In genomic region chr14:78307286-78308237, GRCm38 (mm10) we compare ENCODE assay signal across 7 mouse cellular contexts. TPM values are rescaled to one million over a fixed set of nuclear protein-coding genes. Genes with fewer than 3 reads are reported as not detected.
DNase-seq lines count a peak whose midpoint lies in the region; ATAC-seq and TF ChIP-seq lines count a peak whose summit lies in the region.

TSS of gene Tnfsf11 (minus strand) at chr14:78308043.

- H3K4me3 ChIP-seq in lung, embryonic 14.5 days (ENCODE audit: low read depth, low read length): peak within 1 kb of the TSS; percentile 46
- peak within 1 kb of the TSS; percentile 42 to 47 for H3K4me3 ChIP-seq in heart, embryonic 14.5 days (ENCODE audit: control insufficient read depth in 1 of 2, insufficient read depth in 1 of 2, low read depth in 1 of 2, low read length in 2 of 2)
- H3K4me3 ChIP-seq in liver, embryonic 14.5 days (ENCODE audit: insufficient read depth in 1 of 2, low read depth in 2 of 2, low read length in 2 of 2): peak within 1 kb of the TSS in 1 of 2 experiments; percentile 17; a peak in 1 of 4 replicates

- H3K36me3 ChIP-seq in lung, embryonic 14.5 days (ENCODE audit: insufficient read depth): no peaks in the 10 kb centered on the region
- no peaks in the 10 kb centered on the region for H3K36me3 ChIP-seq in heart, embryonic 14.5 days (ENCODE audit: control insufficient read depth, insufficient read depth, low read length)
- no peaks in the 10 kb centered on the region for H3K36me3 ChIP-seq in liver, embryonic 14.5 days (replicated peaks; ENCODE audit: control insufficient read depth, insufficient read depth, low read depth)

- no peak for TF ChIP-seq EP300 in liver, embryonic 14.5 days (IDR thresholded peaks at IDR 0.05; ENCODE audit: low read depth)

- no peak for TF ChIP-seq CTCF in lung, embryonic 14.5 days (IDR thresholded peaks at IDR 0.05; ENCODE audit: low read depth)
- TF ChIP-seq CTCF in liver, embryonic 14.5 days (IDR thresholded peaks at IDR 0.05; ENCODE audit: low read depth): no peak

- peak within 1 kb of the TSS; percentile 86 for H3K4me2 ChIP-seq in lung, embryonic 14.5 days
- H3K4me2 ChIP-seq in heart, embryonic 14.5 days (ENCODE audit: low read length): peak within 1 kb of the TSS; percentile 87
- peak within 1 kb of the TSS; percentile 2; the same call in 1 of the 2 replicates for H3K4me2 ChIP-seq in liver, embryonic 14.5 days (ENCODE audit: low read depth)

- peak; percentile 39 for DNase-seq in lung, embryonic 14.5 days
- DNase-seq in lung, adult 18-20 months: no peak
- no peak for DNase-seq in liver, embryonic 14.5 days (ENCODE audit: low read depth in 3 of 3, low spot score in 3 of 3)
- peak; percentile 16 to 36 for DNase-seq in thymus, adult 18-20 months
- DNase-seq in layer of hippocampus, postnatal 36 days: no peak

- no peaks in the 10 kb centered on the region for H3K9me3 ChIP-seq in lung, embryonic 14.5 days (ENCODE audit: low read depth, low read length)
- H3K9me3 ChIP-seq in heart, embryonic 14.5 days (ENCODE audit: control insufficient read depth, low read length): no peaks in the 10 kb centered on the region
- H3K9me3 ChIP-seq in liver, embryonic 14.5 days (ENCODE audit: control insufficient read depth, low read length): no peaks in the 10 kb centered on the region

- WGBS in lung, embryonic 14.5 days: 1% methylated on average over 43 of the region's 51 CpGs
- 4% methylated on average over 24 of the region's 51 CpGs for WGBS in heart, embryonic 14.5 days
- 1% methylated on average over 44 of the region's 51 CpGs for WGBS in liver, embryonic 14.5 days (ENCODE audit: insufficient replicate concordance)

- no peaks in the 10 kb centered on the region for H3K4me1 ChIP-seq in lung, embryonic 14.5 days (ENCODE audit: insufficient read depth)
- H3K4me1 ChIP-seq in heart, embryonic 14.5 days (ENCODE audit: control insufficient read depth in 2 of 2, insufficient read depth in 2 of 2, low read length in 2 of 2): peaks cover 0 to 8% of the 10 kb centered on the region in 2 experiments; a peak in 3 of 4 replicates
- H3K4me1 ChIP-seq in liver, embryonic 14.5 days (replicated peaks; ENCODE audit: control insufficient read depth in 2 of 2, insufficient read depth in 2 of 2, low read length in 1 of 2): no peaks in the 10 kb centered on the region

- H3K27ac ChIP-seq in lung, embryonic 14.5 days (ENCODE audit: low read depth): no peak within 1 kb of the TSS
- no peak within 1 kb of the TSS for H3K27ac ChIP-seq in heart, embryonic 14.5 days (replicated peaks in 1 of 2; ENCODE audit: control insufficient read depth in 1 of 2, insufficient read depth in 1 of 2, low read depth in 2 of 2, low read length in 2 of 2)
- no peak within 1 kb of the TSS for H3K27ac ChIP-seq in liver, embryonic 14.5 days

- peak; percentile 86 for ATAC-seq in lung, embryonic 14.5 days (ENCODE audit: insufficient read depth)
- ATAC-seq in common myeloid progenitor, adult 5-6 weeks (replicated peaks; ENCODE audit: low read depth, poor library complexity, severe bottlenecking): peak; percentile 30; the same call in 1 of the 2 replicates
- ATAC-seq in heart, embryonic 14.5 days (ENCODE audit: insufficient number of reproducible peaks, insufficient read depth, low FRiP score, low read depth): peak; percentile 35; the same call in 1 of the 2 replicates
- no peak for ATAC-seq in liver, embryonic 14.5 days (ENCODE audit: insufficient read depth)

- H3K27me3 ChIP-seq in lung, embryonic 14.5 days (ENCODE audit: insufficient read depth, low read length): peaks cover 25% of the 10 kb centered on the region
- H3K27me3 ChIP-seq in heart, embryonic 14.5 days (ENCODE audit: control insufficient read depth, insufficient read depth, low read length): peaks cover 27% of the 10 kb centered on the region
- peaks cover 21% of the 10 kb centered on the region for H3K27me3 ChIP-seq in liver, embryonic 14.5 days (ENCODE audit: control insufficient read depth, insufficient read depth, low read length)

- H3K9ac ChIP-seq in lung, embryonic 14.5 days: peak within 1 kb of the TSS; percentile 23; the same call in 1 of the 2 replicates
- H3K9ac ChIP-seq in heart, embryonic 14.5 days (ENCODE audit: low read length): peak within 1 kb of the TSS; percentile 56
- no peak within 1 kb of the TSS for H3K9ac ChIP-seq in liver, embryonic 14.5 days (replicated peaks)

RNA-seq across cellular contexts. Expression of gene Tnfsf11, which starts in this region (rescaled TPM):
- 0.22 and 0.29 TPM in 2 replicates for polyA plus RNA-seq in lung, embryonic 14.5 days (2014; fragmentation: Nextera tagmentation; extraction: Ambion mirVana)
- 0.23 TPM in 1 of 2 replicates, not detected in the other for total RNA-seq in common myeloid progenitor, adult 5-6 weeks (2017)
- 0.23 TPM in 1 of 2 replicates, not detected in the other for polyA plus RNA-seq in heart, embryonic 14.5 days (2014; fragmentation: Nextera tagmentation; extraction: Ambion mirVana)
- 0.03 and 0.05 TPM in 2 replicates for polyA plus RNA-seq in liver, embryonic 14.5 days (2012; rRNA removed)
- 0.06 and 0.17 TPM in 2 replicates for polyA plus RNA-seq in liver, embryonic 14.5 days (2014; fragmentation: Nextera tagmentation; extraction: Ambion mirVana)
- not detected for total RNA-seq in layer of hippocampus, postnatal 36 days (2021)

Comparison
In these comparisons a context has a peak if more than half of its experiments do, and no peak if none do; other contexts are left out.
1. Peak in DNase-seq, ATAC-seq, H3K4me3 ChIP-seq, H3K9ac ChIP-seq and H3K4me2 ChIP-seq in lung, embryonic 14.5 days; RNA of the gene not detected or under 1 TPM.
2. Peak in ATAC-seq in common myeloid progenitor, adult 5-6 weeks; RNA of the gene not detected or under 1 TPM.
3. Peak in ATAC-seq, H3K4me3 ChIP-seq, H3K9ac ChIP-seq and H3K4me2 ChIP-seq in heart, embryonic 14.5 days; RNA of the gene not detected or under 1 TPM.
4. DNase-seq: peak in thymus, adult 18-20 months (2 of 2); none in lung, adult 18-20 months (0 of 2), liver, embryonic 14.5 days (0 of 3) and layer of hippocampus, postnatal 36 days (0 of 2).
5. H3K4me2 ChIP-seq: peak in every context shown above with its lines; median percentile 87 in heart, embryonic 14.5 days; 86 in lung, embryonic 14.5 days; 2 in liver, embryonic 14.5 days.